Mouse (Mus musculus): ENCODE results near the gene Maf. TPM values are rescaled to one million over a fixed set of nuclear protein-coding genes. Genes with fewer than 3 reads are reported as not detected.

Gene Maf
- 0.05 and 0.59 TPM in 2 replicates for total RNA-seq (2015)
- total RNA-seq (2017) = 0.04 and 0.41 TPM in 2 replicates

DNA sequence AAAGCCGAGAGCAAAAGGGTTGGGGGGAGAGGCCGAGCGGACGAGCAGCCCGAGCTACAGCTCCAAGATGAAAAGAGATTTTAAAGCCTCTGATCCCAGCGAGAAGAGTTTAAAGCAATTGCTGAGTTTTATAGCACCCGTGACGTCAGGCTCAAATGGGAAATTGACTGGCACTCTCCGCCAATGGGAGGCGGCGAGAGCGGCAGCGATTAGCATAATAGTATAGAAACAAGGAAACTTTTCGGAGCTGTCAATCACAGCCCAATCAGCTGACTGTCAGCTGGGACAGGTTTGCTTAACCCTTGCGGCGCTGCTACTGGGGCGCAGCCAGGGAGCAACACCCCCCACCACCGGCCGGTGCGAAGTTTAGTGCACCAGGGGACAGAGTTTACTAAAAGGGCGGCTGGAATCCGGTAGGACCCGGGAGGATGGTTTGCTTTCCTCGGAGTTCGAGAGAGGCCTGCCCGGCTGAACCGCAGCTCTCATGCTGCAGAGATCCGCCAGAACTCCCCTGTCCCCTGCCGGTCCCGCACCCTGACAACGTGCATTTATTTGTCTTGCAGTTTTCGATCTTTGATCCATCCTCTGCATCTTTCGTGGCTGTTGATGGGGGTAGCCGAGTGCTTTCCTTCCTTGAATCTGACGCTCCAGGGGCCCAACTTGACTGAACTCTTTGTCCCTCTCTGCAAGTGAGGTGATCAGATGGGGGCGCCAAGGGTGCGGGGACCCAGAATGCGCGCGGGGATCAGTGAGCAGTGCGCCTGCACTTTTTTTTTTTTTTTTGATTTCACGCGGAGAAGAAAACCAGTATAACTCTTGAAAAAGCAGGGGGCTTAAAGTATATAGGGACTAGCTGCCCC, at the start of gene Maf:
Maf (minus strand) TSS at position 64 of the 860 bp plus-strand sequence.
- peak; percentile 84 for ATAC-seq (replicated peaks; ENCODE audit: poor library complexity)

DNA sequence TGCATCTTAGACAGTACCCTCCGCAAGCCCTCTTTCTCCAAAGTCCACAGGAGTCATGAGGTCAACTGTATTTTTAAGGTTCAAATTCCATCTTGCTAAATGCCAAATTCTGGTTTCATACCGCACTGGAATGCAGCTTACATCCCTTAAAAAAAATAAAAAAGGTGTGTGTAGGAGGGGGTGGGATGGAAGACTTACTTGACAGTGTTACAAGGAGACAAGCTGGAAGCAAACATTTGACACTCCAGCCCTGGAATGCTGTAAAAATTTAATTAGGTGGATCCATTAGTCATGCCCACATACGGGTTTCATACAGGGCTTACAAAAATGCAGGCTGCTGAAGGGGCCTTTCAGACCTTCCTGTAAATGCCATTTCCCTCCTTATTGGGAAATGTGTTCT, 49.4 kb upstream of the Maf start:
- no peak for ATAC-seq (replicated peaks; ENCODE audit: poor library complexity)

DNA sequence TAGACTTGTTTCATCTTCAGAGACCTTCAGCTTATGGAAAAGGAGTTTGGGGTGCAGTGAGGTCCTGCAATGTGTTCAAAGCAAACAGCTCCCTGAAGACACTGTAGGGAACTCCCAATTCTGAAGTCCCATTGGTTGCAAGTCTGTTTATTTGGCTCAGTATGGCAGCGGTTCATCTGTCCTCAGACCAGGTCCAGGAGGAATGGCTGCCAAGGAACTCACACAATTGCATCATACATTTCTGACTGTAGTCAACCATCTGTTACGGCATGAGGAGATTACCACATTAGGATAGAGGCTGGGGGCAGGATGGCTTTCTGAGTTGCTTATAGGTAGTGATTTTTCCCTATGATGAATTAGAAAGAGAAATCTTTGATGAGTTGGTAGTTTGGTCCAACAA, 48.4 kb upstream of the Maf start:
- ATAC-seq (replicated peaks; ENCODE audit: poor library complexity) = no peak

DNA sequence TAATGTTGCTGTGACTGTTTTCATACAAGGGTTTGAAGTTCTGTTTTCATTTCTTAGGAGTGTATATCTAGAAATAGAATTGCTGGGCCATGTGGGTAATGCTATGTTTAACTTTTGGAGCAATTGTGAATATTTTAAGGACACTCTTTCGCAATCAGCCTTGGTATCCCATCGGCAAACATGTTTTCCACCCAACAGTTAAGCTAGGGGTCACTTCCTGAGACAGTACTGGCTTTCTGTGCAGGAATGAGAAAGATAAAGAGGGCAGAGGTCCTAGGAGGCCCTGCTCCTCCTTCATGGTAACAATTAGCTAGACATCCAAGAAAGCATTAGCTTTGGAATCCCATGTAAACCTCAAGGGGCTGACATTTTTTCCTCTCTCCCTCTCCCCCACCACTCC, 47.1 kb upstream of the Maf start:
- no peak for ATAC-seq (replicated peaks; ENCODE audit: poor library complexity)

- ATAC-seq (replicated peaks; ENCODE audit: poor library complexity) = no peak
These were observed 46.2 kb upstream of the Maf start for GRCm38 (mm10) chr8:115753801-115754200.

DNA sequence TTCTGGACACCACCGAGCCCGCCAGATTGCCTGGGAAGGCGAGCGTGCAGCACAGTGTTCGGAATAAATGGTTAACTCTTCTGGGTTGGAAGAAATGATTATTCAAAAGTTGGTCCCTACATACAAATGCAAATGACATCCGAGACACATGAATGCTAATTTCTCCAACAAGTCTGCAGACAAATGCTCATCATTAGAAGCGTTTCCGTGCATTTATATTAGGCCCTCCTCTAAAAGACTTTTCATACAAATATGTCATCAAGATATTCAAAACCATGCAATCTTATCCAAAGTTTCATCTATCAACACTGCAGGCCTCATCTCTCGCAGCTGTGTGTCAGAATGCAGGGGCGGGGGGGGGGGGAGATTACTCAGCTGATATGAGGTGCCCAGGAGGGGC, 39.8 kb upstream of the Maf start:
- ATAC-seq (replicated peaks; ENCODE audit: poor library complexity) = no peak

DNA sequence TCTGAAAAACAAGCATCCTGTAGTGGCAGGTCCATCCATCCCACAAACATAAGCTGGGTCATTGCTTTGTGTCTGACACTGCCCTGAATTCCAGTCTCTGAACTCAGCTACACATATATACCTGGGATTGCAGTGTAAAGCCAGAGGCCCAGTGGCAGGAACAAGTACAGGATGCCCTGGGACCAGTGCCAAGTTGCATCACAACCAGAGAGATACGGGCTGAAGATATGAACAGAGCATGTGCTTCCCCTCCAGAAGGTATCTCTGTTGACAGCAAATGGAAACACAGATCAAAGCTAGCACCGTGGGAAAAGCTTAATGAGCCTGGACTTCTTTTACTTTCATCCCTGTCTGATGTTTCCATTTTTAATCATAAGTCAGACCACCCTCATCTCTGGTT, 38.1 kb upstream of the Maf start:
- ATAC-seq (replicated peaks; ENCODE audit: poor library complexity) = no peak

DNA sequence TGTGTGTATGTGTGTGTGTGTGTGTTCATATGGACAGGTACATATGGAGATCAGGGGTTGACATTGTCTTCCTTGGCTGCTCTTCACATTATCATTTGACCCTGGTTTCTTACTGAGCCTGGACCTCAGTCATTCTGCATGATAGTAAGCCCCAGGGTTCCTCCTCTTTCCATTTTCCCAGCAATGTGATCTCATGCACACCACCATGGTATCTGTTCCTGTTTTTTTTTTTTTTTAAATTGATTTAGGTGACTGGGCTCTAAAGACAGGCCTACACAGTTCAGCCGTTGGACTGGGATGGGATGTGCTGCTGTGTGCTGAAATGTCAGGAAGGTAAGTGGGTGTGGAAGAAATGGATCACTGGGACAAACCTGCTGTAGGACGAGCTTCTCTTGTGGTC, 35.8 kb upstream of the Maf start:
- peak; percentile 50; the same call in 1 of the 2 replicates for ATAC-seq (replicated peaks; ENCODE audit: poor library complexity)

- peak; percentile 65 for ATAC-seq (replicated peaks; ENCODE audit: poor library complexity)
These were observed 35.1 kb upstream of the Maf start for GRCm38 (mm10) chr8:115742646-115743045.

GRCm38 (mm10) chr8:115741964-115742363, 34.4 kb upstream of the Maf start:
- no peak for ATAC-seq (replicated peaks; ENCODE audit: poor library complexity)

- no peak for ATAC-seq (replicated peaks; ENCODE audit: poor library complexity)
These were observed 32.2 kb upstream of the Maf start for GRCm38 (mm10) chr8:115739756-115740155.

DNA sequence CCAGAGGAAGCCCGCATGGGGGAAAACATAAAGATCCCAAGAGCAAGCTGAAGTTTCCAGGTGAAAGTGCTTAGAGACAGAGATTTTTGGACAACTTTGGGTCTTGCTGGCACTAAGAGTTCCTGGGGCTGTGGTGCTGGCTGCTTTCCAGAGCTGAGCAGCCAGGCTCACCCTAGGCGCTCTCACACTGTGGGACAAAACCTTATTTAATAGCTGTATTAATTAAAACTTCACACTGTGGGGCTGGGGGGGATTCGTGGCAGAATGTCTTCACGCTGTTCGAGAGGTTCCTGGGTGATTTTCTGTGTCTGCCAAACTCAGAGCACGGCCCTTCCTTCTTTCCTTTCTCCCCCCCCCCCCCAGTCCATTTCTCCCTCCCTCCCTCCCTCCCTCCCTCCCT, 24.8 kb upstream of the Maf start:
- no peak for ATAC-seq (replicated peaks; ENCODE audit: poor library complexity)

GRCm38 (mm10) chr8:115726807-115727206, 19.2 kb upstream of the Maf start:
- ATAC-seq (replicated peaks; ENCODE audit: poor library complexity) = no peak

- peak; percentile 48 for ATAC-seq (replicated peaks; ENCODE audit: poor library complexity)
These were observed 18.6 kb upstream of the Maf start for GRCm38 (mm10) chr8:115726231-115726630.

GRCm38 (mm10) chr8:115719126-115719525, 11.5 kb upstream of the Maf start:
- ATAC-seq (replicated peaks; ENCODE audit: poor library complexity) = no peak

- peak; percentile 97 for ATAC-seq (replicated peaks; ENCODE audit: poor library complexity)
These were observed 11.0 kb upstream of the Maf start for GRCm38 (mm10) chr8:115718621-115719020.

DNA sequence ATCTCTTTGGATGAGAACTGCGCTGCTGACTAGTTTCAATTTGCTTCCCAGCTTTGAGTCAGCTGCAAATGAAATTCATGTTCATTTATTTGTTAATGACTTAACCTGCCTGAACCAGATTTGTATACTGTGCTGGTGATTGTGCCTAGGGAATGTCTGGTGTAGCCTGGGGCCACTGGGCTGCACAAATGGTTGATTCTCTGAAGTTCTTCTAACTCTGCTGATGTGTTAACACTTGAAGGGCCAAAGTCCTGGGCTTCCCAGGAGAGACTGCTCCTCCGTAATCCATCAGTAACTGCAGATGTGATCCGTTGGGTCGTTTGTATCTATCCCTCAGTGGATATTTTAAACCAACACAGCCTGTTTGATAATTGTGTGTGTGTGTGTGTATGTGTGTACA, 7.7 kb upstream of the Maf start:
- ATAC-seq (replicated peaks; ENCODE audit: poor library complexity) = no peak

DNA sequence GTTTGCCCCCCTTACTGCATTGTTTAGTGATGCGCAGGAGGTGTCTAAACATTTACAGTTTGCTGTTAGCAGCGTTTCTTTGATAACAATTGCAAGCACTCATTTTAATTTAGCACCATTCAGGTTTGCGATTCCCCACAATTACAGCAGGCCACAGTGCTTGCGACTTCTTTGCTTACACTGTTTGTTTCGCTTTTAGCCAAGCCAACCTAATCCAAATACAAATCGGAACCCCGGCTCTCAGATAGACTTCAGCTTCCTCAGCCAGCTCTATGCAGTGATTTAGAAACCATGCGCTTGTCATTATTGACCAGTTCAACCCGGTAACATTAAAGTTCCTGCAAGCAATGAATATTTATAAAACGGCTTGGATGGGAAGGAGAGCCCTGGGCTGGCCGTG, 3.5 kb upstream of the Maf start:
- ATAC-seq (replicated peaks; ENCODE audit: poor library complexity) = no peak

DNA sequence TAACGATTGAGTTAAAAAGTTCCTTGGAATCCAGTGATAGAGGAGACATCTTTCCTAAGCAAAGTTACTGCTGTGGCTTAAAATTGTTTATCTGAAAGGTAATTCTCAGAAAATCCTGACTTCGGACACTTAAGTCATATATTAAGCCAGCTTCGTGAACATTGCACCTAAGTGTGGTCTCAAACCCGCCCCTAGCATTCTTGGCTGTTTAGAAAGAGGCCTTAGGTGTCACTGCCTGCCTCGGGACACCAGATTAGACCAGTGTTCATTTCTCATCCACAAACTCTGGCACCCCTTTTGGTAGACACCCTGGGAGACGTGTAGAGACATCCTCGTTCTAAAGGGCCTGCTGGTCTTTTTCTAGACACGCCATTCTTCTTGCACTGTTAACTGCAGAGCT, 2.3 kb upstream of the Maf start:
- no peak for ATAC-seq (replicated peaks; ENCODE audit: poor library complexity)

- peak; percentile 38; the same call in 1 of the 2 replicates for ATAC-seq (replicated peaks; ENCODE audit: poor library complexity)
These were observed 1.6 kb upstream of the Maf start for GRCm38 (mm10) chr8:115708936-115709780.

- ATAC-seq (replicated peaks; ENCODE audit: poor library complexity) = peak; percentile 57
These were observed 498 bp downstream of the Maf start for GRCm38 (mm10) chr8:115706861-115707730.

All from megakaryocyte progenitor cell, adult 5-6 weeks (primary cell).